Mouse (Mus musculus) G1E (cell line): ENCODE results near the gene Tsfm.

Experiments
- CTCF ChIP-seq: IDR thresholded peaks from 2 replicates; pipeline ENCODE4 v1.5.1; 2012; ENCODE audit warnings: low read depth, low read length, inconsistent platforms, mixed read lengths
- GATA1 ChIP-seq: IDR thresholded peaks from 2 replicates; pipeline ENCODE4 v1.6.1; 2012; ENCODE audit warnings: borderline replicate concordance, low read length, inconsistent platforms, mixed read lengths
- POLR2AphosphoS5 ChIP-seq: IDR thresholded peaks from 2 replicates; pipeline ENCODE4 v1.6.1; 2012; ENCODE audit warnings: low read depth, low read length, inconsistent platforms; ENCODE audit not compliant: insufficient replicate concordance
- TAL1 ChIP-seq: conservative IDR thresholded peaks from 2 replicates; pipeline ENCODE4 v1.6.1; 2012; ENCODE audit warnings: low read depth, low read length, inconsistent platforms, mixed read lengths

DNA sequence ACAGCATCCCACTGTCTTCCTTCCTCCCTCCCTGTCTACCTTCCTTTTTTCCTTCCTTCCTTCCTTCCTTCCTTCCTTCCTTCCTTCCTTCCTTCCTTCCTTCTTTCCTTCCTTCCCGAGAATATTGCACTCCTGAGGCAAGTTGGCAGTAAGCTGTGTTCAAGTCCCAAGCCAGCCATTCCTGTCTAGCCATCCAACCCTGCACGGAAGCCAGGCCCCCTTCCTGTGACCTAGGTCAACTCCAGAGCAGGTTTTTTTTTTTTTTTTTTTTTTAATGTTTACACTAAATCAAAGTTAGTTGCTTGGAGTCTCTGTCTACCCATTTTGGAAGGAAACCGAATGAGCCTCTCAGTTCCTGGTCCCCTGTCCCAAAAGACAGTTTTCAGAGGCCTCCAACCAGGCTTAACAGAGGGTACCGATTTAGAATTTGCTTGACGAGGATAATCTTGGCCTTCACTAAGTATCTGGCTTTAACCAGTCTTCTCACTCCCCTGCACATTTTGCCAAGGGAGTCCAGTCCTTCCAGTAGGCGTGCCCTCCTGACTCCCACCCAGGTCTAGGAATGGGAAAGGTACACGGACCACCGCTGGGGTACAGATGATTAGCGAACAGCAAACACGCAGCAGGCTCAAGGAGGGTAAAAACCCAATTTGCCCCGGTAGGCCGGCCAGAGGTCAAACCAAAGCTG lies 59.1 kb downstream of the Tsfm start:
- no peak for TF ChIP-seq CTCF
- no peak for TF ChIP-seq TAL1
- no peak for TF ChIP-seq POLR2AphosphoS5
- TF ChIP-seq GATA1, result no peak
